Mouse (Mus musculus) spleen, adult 2 months (tissue): Measurements from ENCODE around the gene Cyp46a1. TPM values are rescaled to one million over a fixed set of nuclear protein-coding genes. Genes with fewer than 3 reads are reported as not detected.

Source experiments
- DNase-seq, 2 experiments: peaks; one replicate each; pipeline versions ENCODE4 v3.0.0 to v3.0.0-alpha.2; 2012 to 2021; ENCODE audit warnings: low spot score in 2 of 2, low read depth in 1 of 2
- H3K27ac ChIP-seq: fragments of 200-500 bp; 2 replicates; pipeline ENCODE4 v1.5.1; 2012; ENCODE audit warnings: low read length, inconsistent platforms; ENCODE audit not compliant: insufficient read depth
- H3K27me3 ChIP-seq: fragments of 200-500 bp; 2 replicates; pipeline ENCODE4 v1.6.1; 2012; ENCODE audit warnings: mild to moderate bottlenecking, moderate library complexity, low read length, inconsistent platforms; ENCODE audit not compliant: control insufficient read depth, insufficient read depth
- H3K36me3 ChIP-seq: fragments of 200-500 bp; 2 replicates; pipeline ENCODE4 v1.6.1; 2012; ENCODE audit warnings: mild to moderate bottlenecking, low read length, inconsistent platforms; ENCODE audit not compliant: control insufficient read depth, insufficient read depth
- H3K4me1 ChIP-seq: fragments of 200-500 bp; 2 replicates; pipeline ENCODE4 v1.6.1; 2011; ENCODE audit warnings: inconsistent platforms; ENCODE audit not compliant: control insufficient read depth, insufficient read depth, insufficient read length
- H3K4me3 ChIP-seq: fragments of 200-500 bp; 2 replicates; pipeline ENCODE4 v1.5.1; 2011; ENCODE audit warnings: mild to moderate bottlenecking, inconsistent platforms; ENCODE audit not compliant: insufficient read depth, insufficient read length; ENCODE audit errors: extremely low read depth
- CTCF ChIP-seq: fragments of 200-500 bp; IDR thresholded peaks from 2 replicates; pipeline ENCODE4 v1.5.1; 2011; ENCODE audit warnings: mild to moderate bottlenecking, inconsistent platforms; ENCODE audit not compliant: insufficient read depth, insufficient read length, insufficient replicate concordance; ENCODE audit errors: extremely low read depth
- POLR2A ChIP-seq: fragments of 200-500 bp; IDR thresholded peaks from 2 replicates; pipeline ENCODE4 v1.6.1; 2011; ENCODE audit warnings: low read depth, low read length, inconsistent platforms
- WGBS: fragments of 180-500 bp; shearing (Covaris S2); methylation state at CpG from one replicate; pipeline ENCODE4 v1.1.7; 2018; 5-methylcytosine and 5-hydroxymethylcytosine counted together
- polyA plus RNA-seq: library from polyadenylated mRNA; depleted of rRNA; stranded (reverse); fragments of >200 nt; gene quantifications from 2 replicates; pipeline ENCODE4 v1.2.3, GENCODE M21; 2012

Gene Cyp46a1
- polyA plus RNA-seq, 1 experiment, result 3.7 TPM

DNA sequence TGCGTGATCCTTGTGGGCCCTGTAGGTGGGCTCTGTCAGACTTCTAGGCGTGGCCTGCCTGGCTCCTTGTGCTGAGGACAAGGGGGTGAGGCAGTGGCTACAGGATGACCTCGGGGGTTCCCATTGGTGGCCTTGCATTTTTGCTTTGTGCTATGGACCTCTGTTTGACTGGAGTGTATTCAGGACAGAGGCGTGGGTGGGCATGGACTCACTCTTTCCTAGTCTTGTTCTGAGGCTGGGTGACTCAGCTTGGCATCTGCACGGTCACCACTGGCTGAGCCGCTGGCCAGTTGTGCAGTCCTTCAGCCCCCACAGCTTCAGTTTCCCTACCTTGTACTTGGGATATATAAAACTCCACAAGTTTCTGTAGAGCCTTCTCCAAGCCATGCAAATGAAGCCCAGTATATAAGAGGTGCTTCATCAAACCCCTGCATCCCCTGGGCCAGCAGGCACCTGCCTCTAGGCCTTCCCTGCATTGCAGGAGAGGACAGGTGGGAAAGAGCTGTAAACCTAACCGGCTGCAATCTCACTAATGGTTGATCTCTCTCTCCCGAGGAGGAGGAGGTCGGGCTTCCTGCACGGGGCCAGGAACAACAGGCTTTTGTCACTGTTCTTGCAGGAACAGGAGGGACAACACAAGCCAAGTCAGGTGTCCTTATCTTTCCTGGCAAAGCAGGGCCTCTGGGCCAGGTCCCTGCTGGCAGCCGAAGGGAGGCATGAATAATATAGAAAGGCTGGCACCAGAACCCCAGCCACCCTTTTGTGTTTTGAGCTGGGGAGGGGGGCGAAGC is 58.3 kb downstream of the Cyp46a1 start:
- DNase-seq, result no peak
- H3K27ac ChIP-seq, result no peak overlapping the region
- TF ChIP-seq POLR2A, result no peak
- no peak for TF ChIP-seq CTCF
- WGBS, result 80% methylated on average over 12 of the region's 12 CpGs
- no peaks in the 10 kb centered on the region for H3K27me3 ChIP-seq
- H3K36me3 ChIP-seq, result no peaks in the 10 kb centered on the region
- no peak overlapping the region for H3K4me3 ChIP-seq
- no peaks in the 10 kb centered on the region for H3K4me1 ChIP-seq

DNA sequence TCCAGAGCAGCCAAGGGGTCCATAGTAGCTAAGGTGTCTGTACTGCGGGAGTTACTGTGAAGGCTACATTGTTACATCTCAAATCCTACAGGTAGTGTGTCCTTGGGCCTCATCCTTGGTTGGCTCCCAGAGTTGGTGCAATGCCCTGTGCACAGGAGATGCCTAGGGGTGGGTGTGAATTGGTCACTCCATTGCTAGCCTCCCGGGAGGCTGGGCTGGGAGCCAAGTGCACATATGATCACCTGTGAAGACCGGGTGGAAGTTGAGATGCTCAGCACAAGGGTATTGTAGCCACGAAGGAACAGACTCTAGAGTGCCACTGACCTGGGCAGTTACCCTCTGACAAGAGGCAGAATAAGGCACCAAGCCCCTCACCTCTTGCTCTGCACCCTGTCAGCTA is 58.9 kb downstream of the Cyp46a1 start:
- H3K36me3 ChIP-seq, result no peaks in the 10 kb centered on the region
- DNase-seq, result no peak
- no peak overlapping the region for H3K4me3 ChIP-seq
- no peaks in the 10 kb centered on the region for H3K27me3 ChIP-seq
- peak overlapping the region; percentile 7 for H3K27ac ChIP-seq
- TF ChIP-seq CTCF (no peak), POLR2A (no peak)
- 77% methylated on average over 4 of the region's 4 CpGs for WGBS
- H3K4me1 ChIP-seq, result no peaks in the 10 kb centered on the region

- Histone ChIP-seq H3K27ac (peak overlapping the region; percentile 7), H3K4me3 (no peak overlapping the region), H3K36me3 (no peaks in the 10 kb centered on the region), H3K27me3 (no peaks in the 10 kb centered on the region), H3K4me1 (no peaks in the 10 kb centered on the region)
- DNase-seq, result peak in 1 of 2 experiments; percentile 8
- 81% methylated on average over 4 of the region's 4 CpGs for WGBS
- TF ChIP-seq CTCF (no peak), POLR2A (no peak)
Observed at GRCm38 (mm10) chr12:108393637-108394036, 59.5 kb downstream of the Cyp46a1 start.

DNA sequence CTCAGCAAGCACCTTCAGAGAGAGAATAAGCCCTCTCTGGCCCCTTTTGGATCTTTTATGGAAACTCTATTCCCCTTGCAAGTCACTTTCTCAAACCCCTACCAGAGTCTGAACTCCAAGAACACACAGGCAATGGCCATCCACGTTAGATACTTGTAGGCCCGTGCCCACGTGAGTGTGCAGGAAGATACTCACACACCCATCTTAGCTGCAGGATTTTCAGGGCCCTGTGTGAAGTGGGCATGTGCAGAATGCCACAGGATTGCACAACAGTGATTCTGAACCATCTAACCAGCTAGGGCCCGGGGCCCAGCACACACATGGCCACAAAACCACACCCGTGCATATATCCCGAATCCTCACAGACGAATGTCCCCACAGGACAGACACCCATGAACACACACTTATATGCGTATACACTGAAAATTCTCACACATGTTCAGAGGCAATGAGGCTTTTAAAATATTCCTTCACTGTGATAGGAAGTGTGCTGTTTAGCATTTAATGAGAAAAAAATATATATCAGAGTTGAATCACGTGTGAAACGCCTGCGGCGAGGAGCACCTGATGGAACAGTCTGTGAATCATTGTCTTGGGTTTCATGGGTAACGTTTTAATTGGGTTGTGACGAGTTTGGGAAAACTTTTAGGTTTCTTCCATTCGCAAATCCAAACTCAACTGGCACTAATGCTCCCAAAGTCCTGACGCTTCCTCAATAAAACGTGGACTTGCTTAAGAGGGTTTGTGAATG is 60.5 kb downstream of the Cyp46a1 start:
- Histone ChIP-seq H3K4me1 (no peaks in the 10 kb centered on the region), H3K4me3 (no peak overlapping the region), H3K36me3 (no peaks in the 10 kb centered on the region), H3K27me3 (no peaks in the 10 kb centered on the region), H3K27ac (no peak overlapping the region)
- WGBS, result 82% methylated on average over 17 of the region's 17 CpGs
- DNase-seq, result no peak
- TF ChIP-seq CTCF, result no peak
- no peak for TF ChIP-seq POLR2A

DNA sequence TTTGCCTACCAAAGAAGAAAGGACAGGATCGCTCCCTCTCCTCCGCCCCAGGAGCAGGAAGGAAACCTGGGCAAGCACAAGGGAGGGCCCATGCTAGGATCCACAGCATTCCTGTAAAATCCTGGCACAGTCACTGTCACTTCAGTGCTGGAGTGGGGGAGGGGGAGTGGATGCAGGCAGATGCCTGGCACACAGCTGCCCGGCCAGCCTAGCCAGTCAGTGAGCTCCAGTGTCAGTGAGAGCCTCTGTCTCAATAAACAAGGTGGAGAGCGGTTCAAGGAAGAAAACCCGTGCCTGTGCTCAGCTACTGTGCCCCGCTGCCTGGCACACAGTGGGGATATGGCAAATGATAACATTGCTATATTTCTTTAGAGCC is 61.1 kb downstream of the Cyp46a1 start:
- H3K27ac ChIP-seq, result no peak overlapping the region
- TF ChIP-seq POLR2A (no peak), CTCF (no peak)
- H3K36me3 ChIP-seq, result no peaks in the 10 kb centered on the region
- no peak overlapping the region for H3K4me3 ChIP-seq
- no peaks in the 10 kb centered on the region for H3K4me1 ChIP-seq
- WGBS, result 81% methylated on average over 6 of the region's 6 CpGs
- DNase-seq, result no peak
- H3K27me3 ChIP-seq, result no peaks in the 10 kb centered on the region

- Histone ChIP-seq H3K27me3 (no peaks in the 10 kb centered on the region), H3K4me3 (no peak overlapping the region), H3K4me1 (no peaks in the 10 kb centered on the region), H3K27ac (no peak overlapping the region), H3K36me3 (no peaks in the 10 kb centered on the region)
- TF ChIP-seq POLR2A (no peak), CTCF (no peak)
- 85% methylated on average over 11 of the region's 11 CpGs for WGBS
- DNase-seq, result no peak
Observed at GRCm38 (mm10) chr12:108396081-108396947, 62.1 kb downstream of the Cyp46a1 start.
